Mouse (Mus musculus) adipose tissue, adult 10 weeks (tissue): Measurements from ENCODE around the gene Nom1. TPM values are rescaled to one million over a fixed set of nuclear protein-coding genes. Genes with fewer than 3 reads are reported as not detected.

Experiments used
- polyA plus RNA-seq: library from polyadenylated mRNA; stranded (reverse); fragments of 350-450 nt; fragmentation: Illumina TruSeq; extraction: RNeasy Lipid Tissue Mini Kit (QIAGEN cat#74804); gene quantifications from one replicate; pipeline ENCODE4 v1.2.3, GENCODE M21; 2014; ENCODE audit warnings: low read depth, low replicate concordance

Gene Nom1
- polyA plus RNA-seq = 17.9 TPM

DNA sequence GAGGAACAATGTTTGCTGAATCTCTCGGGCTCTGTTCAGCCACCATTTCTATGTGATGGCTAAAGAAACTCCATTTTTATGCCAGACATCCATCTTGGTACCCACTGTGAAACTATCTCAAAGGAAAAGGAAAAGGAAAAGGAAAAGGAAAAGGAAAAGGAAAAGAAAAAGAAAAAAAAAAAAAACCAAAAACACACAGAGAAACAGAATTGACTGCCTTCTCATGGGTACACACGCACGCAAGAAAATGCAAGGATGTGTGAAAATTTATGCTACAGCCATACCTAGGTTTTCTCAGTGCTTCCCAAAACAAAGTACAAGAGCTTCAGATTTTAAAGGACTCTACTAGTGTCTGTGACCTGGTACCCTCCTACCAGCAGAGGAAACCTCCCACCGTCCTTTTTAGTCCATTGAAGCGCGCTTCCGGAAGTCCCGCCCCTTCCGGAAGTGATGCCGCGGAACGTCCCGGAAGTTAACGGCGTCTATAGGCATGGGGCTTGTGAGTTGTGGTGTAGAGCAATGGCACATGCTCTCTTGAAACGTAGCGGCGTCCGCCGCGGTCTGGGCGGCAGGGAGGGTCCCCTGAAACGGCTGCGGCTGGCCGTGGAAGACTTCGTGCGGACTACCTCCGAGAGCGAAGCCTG, at the start of gene Nom1:
Gene Nom1 (plus strand): TSS at position 437 of the 644 bp plus-strand sequence.

GRCm38 (mm10) chr5:29478208-29479197, 44.0 kb downstream of the Nom1 start, which contains the start of gene Mnx1:
Mnx1 (minus strand) TSS chr5:29478470.

Other genes with a start within 250 kb of the Nom1 start
- 11.1 TPM for gene Rnf32, start 238.7 kb upstream of the Nom1 start, polyA plus RNA-seq
- gene Lmbr1, start 56.3 kb upstream of the Nom1 start, polyA plus RNA-seq = 12.1 TPM
- gene Mnx1, start 43.8 kb downstream of the Nom1 start, polyA plus RNA-seq = not detected
- gene Ube3c, start 134.6 kb downstream of the Nom1 start, polyA plus RNA-seq = 22.0 TPM